In genomic region chr11:108857678-108858338, GRCm38 (mm10) we compare ENCODE assay signal across 10 mouse cellular contexts.
A peak's percentile ranks its signal among the peaks of the same experiment; 100 is the strongest.
DNase-seq lines count a peak whose midpoint lies in the region; ATAC-seq and TF ChIP-seq lines count a peak whose summit lies in the region.
"Had no signal": no experiment of that assay in that cellular context is flagged by ENCODE, and none has a peak within 500 bp of the region (broad histone marks: within the 10 kb centered on the region; RNA-seq: fewer than 3 reads in every experiment).

No protein-coding gene starts in this region.

- no peak for TF ChIP-seq CTCF in thymus, adult 2 months (IDR thresholded peaks at IDR 0.05; ENCODE audit: borderline replicate concordance, control insufficient read depth, extremely low read depth, insufficient read depth, low read length, poor library complexity)

- TF ChIP-seq POLR2A in thymus, adult 2 months (IDR thresholded peaks at IDR 0.05; ENCODE audit: control insufficient read depth, extremely low read depth, insufficient read depth, low read length, poor library complexity) = no peak

- H3K27ac ChIP-seq in hindbrain, embryonic 10.5 days = peak overlapping the region; percentile 50
- no peak overlapping the region for H3K27ac ChIP-seq in hindbrain, embryonic 11.5 days (ENCODE audit: low read depth, low read length)
- no peak overlapping the region for H3K27ac ChIP-seq in embryonic facial prominence, embryonic 11.5 days (replicated peaks; ENCODE audit: low read depth, low read length)
- H3K27ac ChIP-seq in lung, embryonic 16.5 days (ENCODE audit: low read length) = peak overlapping the region; percentile 50; the same call in 1 of the 2 replicates
- H3K27ac ChIP-seq in thymus, adult 2 months (ENCODE audit: control insufficient read depth, insufficient read depth, low read length) = no peak overlapping the region
- H3K27ac ChIP-seq: neural tube, embryonic 12.5 days had no signal

- H3K36me3 ChIP-seq in hindbrain, embryonic 10.5 days = no peaks in the 10 kb centered on the region
- H3K36me3 ChIP-seq in hindbrain, embryonic 11.5 days (ENCODE audit: control insufficient read depth, insufficient read depth, low read length) = no peaks in the 10 kb centered on the region
- H3K36me3 ChIP-seq in embryonic facial prominence, embryonic 11.5 days (replicated peaks; ENCODE audit: control insufficient read depth, insufficient read depth, low read depth, low read length) = no peaks in the 10 kb centered on the region
- no peaks in the 10 kb centered on the region for H3K36me3 ChIP-seq in lung, embryonic 16.5 days (ENCODE audit: control insufficient read depth, insufficient read depth, low read length)
- H3K36me3 ChIP-seq in thymus, adult 2 months (ENCODE audit: control insufficient read depth, insufficient read depth, low read length) = no peaks in the 10 kb centered on the region
- H3K36me3 ChIP-seq: neural tube, embryonic 12.5 days had no signal

- H3K27me3 ChIP-seq in hindbrain, embryonic 10.5 days (ENCODE audit: insufficient read depth, poor library complexity, severe bottlenecking) = no peaks in the 10 kb centered on the region
- no peaks in the 10 kb centered on the region for H3K27me3 ChIP-seq in hindbrain, embryonic 11.5 days (ENCODE audit: control insufficient read depth, insufficient read depth, low read length)
- no peaks in the 10 kb centered on the region for H3K27me3 ChIP-seq in embryonic facial prominence, embryonic 11.5 days (ENCODE audit: control insufficient read depth, insufficient read depth, low read length)
- no peaks in the 10 kb centered on the region for H3K27me3 ChIP-seq in lung, embryonic 16.5 days (ENCODE audit: control insufficient read depth, insufficient read depth, low read depth, low read length)
- no peaks in the 10 kb centered on the region for H3K27me3 ChIP-seq in thymus, adult 2 months (ENCODE audit: control insufficient read depth, insufficient read depth, low read length)
- H3K27me3 ChIP-seq: CH12.LX; neural tube, embryonic 12.5 days had no signal

- no peak overlapping the region for H3K9ac ChIP-seq in hindbrain, embryonic 11.5 days (ENCODE audit: low read depth, low read length)
- no peak overlapping the region for H3K9ac ChIP-seq in embryonic facial prominence, embryonic 11.5 days (replicated peaks; ENCODE audit: low read length)
- H3K9ac ChIP-seq in lung, embryonic 16.5 days (ENCODE audit: low read length) = no peak overlapping the region
- H3K9ac ChIP-seq: neural tube, embryonic 12.5 days had no signal

- no peak for ATAC-seq in hindbrain, embryonic 11.5 days (ENCODE audit: low FRiP score)
- ATAC-seq in embryonic facial prominence, embryonic 11.5 days (replicated peaks; ENCODE audit: insufficient number of reproducible peaks, low FRiP score, low TSS enrichment, low read depth) = 0 out of 2 replicates have a peak, but pooled peaks have one; percentile 44
- ATAC-seq in lung, embryonic 16.5 days (ENCODE audit: low read depth) = peak; percentile 89

- H3K9me3 ChIP-seq in hindbrain, embryonic 10.5 days = no peaks in the 10 kb centered on the region
- no peaks in the 10 kb centered on the region for H3K9me3 ChIP-seq in hindbrain, embryonic 11.5 days (ENCODE audit: control insufficient read depth, low read length)
- H3K9me3 ChIP-seq in embryonic facial prominence, embryonic 11.5 days (replicated peaks; ENCODE audit: control insufficient read depth, low read length) = no peaks in the 10 kb centered on the region
- H3K9me3 ChIP-seq in lung, embryonic 16.5 days (ENCODE audit: control insufficient read depth, low read length) = no peaks in the 10 kb centered on the region
- H3K9me3 ChIP-seq: neural tube, embryonic 12.5 days had no signal

- no peak overlapping the region for H3K4me3 ChIP-seq in hindbrain, embryonic 10.5 days
- H3K4me3 ChIP-seq in hindbrain, embryonic 11.5 days (ENCODE audit: low read depth, low read length) = no peak overlapping the region
- no peak overlapping the region for H3K4me3 ChIP-seq in embryonic facial prominence, embryonic 11.5 days (ENCODE audit: low read depth, low read length)
- H3K4me3 ChIP-seq in lung, embryonic 16.5 days (ENCODE audit: low read length) = no peak overlapping the region
- H3K4me3 ChIP-seq in thymus, adult 2 months (ENCODE audit: control insufficient read depth, insufficient read depth, low read length) = no peak overlapping the region
- H3K4me3 ChIP-seq: neural tube, embryonic 12.5 days had no signal

- no peak for DNase-seq in hindbrain, embryonic 10.5 days (ENCODE audit: low spot score)
- no peak for DNase-seq in hindbrain, embryonic 11.5 days (ENCODE audit: low spot score)
- peak; percentile 56 for DNase-seq in embryonic facial prominence, embryonic 11.5 days (ENCODE audit: low spot score)
- peak; percentile 82 for DNase-seq in layer of hippocampus, adult 9-11 months
- DNase-seq in heart, adult 9 months (ENCODE audit: low spot score in 2 of 2) = no peak
- no peak for DNase-seq in thymus, adult 2 months
- DNase-seq in kidney, adult 9 months = no peak

- no peak overlapping the region for H3K4me2 ChIP-seq in hindbrain, embryonic 11.5 days (replicated peaks; ENCODE audit: low read depth, low read length)
- H3K4me2 ChIP-seq in embryonic facial prominence, embryonic 11.5 days (ENCODE audit: low read depth, low read length) = no peak overlapping the region
- no peak overlapping the region for H3K4me2 ChIP-seq in lung, embryonic 16.5 days (ENCODE audit: low read depth, low read length)
- H3K4me2 ChIP-seq: neural tube, embryonic 12.5 days had no signal

- H3K4me1 ChIP-seq in hindbrain, embryonic 10.5 days (replicated peaks) = peaks cover 19% of the 10 kb centered on the region
- H3K4me1 ChIP-seq in hindbrain, embryonic 11.5 days (replicated peaks; ENCODE audit: control insufficient read depth, insufficient read depth, low read length) = no peaks in the 10 kb centered on the region; the same call in 1 of the 2 replicates
- peaks cover 2% of the 10 kb centered on the region; the same call in 1 of the 2 replicates for H3K4me1 ChIP-seq in embryonic facial prominence, embryonic 11.5 days (ENCODE audit: control insufficient read depth, insufficient read depth, low read length)
- H3K4me1 ChIP-seq in lung, embryonic 16.5 days (replicated peaks; ENCODE audit: control insufficient read depth, insufficient read depth, low read length) = peaks cover 17% of the 10 kb centered on the region
- no peaks in the 10 kb centered on the region for H3K4me1 ChIP-seq in thymus, adult 2 months (replicated peaks; ENCODE audit: control insufficient read depth, insufficient read depth, low read length)
- H3K4me1 ChIP-seq: neural tube, embryonic 12.5 days had no signal

- WGBS in hindbrain, embryonic 10.5 days = 51% methylated on average over 7 of the region's 7 CpGs
- WGBS in hindbrain, embryonic 11.5 days = 47% methylated on average over 7 of the region's 7 CpGs
- WGBS in embryonic facial prominence, embryonic 11.5 days = 44% methylated on average over 7 of the region's 7 CpGs
- 15% methylated on average over 7 of the region's 7 CpGs for WGBS in lung, embryonic 16.5 days
- WGBS in thymus, adult 2 months = 83% methylated on average over 7 of the region's 7 CpGs

Comparison
In these comparisons a context has a peak if more than half of its experiments do, and no peak if none do; other contexts are left out.
1. H3K27ac ChIP-seq: peak in hindbrain, embryonic 10.5 days (single experiment) and lung, embryonic 16.5 days (single experiment); none in hindbrain, embryonic 11.5 days (single experiment), embryonic facial prominence, embryonic 11.5 days (single experiment) and thymus, adult 2 months (single experiment).
2. DNase-seq: peak in embryonic facial prominence, embryonic 11.5 days (single experiment) and layer of hippocampus, adult 9-11 months (single experiment); none in hindbrain, embryonic 10.5 days (single experiment), hindbrain, embryonic 11.5 days (single experiment), heart, adult 9 months (0 of 2), thymus, adult 2 months (single experiment) and kidney, adult 9 months (single experiment).